Mouse (Mus musculus) lung, postnatal 25 days (tissue): ENCODE measurements around the gene Ptprn2.
A peak's percentile ranks its signal among the peaks of the same experiment; 100 is the strongest.

Source experiments
- DNase-seq: peaks from one replicate; pipeline ENCODE4 v3.0.0; 2022; ENCODE audit warnings: low spot score

Gene Ptprn2

GRCm38 (mm10) chr12:116646771-116647170, 161.3 kb downstream of the Ptprn2 start:
- no peak for DNase-seq

- DNase-seq = peak; percentile 19
Observed at GRCm38 (mm10) chr12:116648584-116649206, 163.2 kb downstream of the Ptprn2 start.

- DNase-seq = no peak
Observed at GRCm38 (mm10) chr12:116653684-116654083, 168.2 kb downstream of the Ptprn2 start.

- no peak for DNase-seq
Observed at GRCm38 (mm10) chr12:116660076-116660475, 174.6 kb downstream of the Ptprn2 start.

GRCm38 (mm10) chr12:116661018-116661417, 175.5 kb downstream of the Ptprn2 start:
- DNase-seq = no peak

GRCm38 (mm10) chr12:116677701-116678100, 192.2 kb downstream of the Ptprn2 start:
- no peak for DNase-seq

GRCm38 (mm10) chr12:116689832-116690231, 204.3 kb downstream of the Ptprn2 start:
- no peak for DNase-seq

GRCm38 (mm10) chr12:116709535-116709934, 224.0 kb downstream of the Ptprn2 start:
- DNase-seq = no peak

- DNase-seq = no peak
Observed at GRCm38 (mm10) chr12:116710716-116711115, 225.2 kb downstream of the Ptprn2 start.

- DNase-seq = no peak
Observed at GRCm38 (mm10) chr12:116711133-116711532, 225.6 kb downstream of the Ptprn2 start.

GRCm38 (mm10) chr12:116713096-116713495, 227.6 kb downstream of the Ptprn2 start:
- no peak for DNase-seq

- no peak for DNase-seq
Observed at GRCm38 (mm10) chr12:116721062-116721461, 235.5 kb downstream of the Ptprn2 start.

- no peak for DNase-seq
Observed at GRCm38 (mm10) chr12:116740141-116740540, 254.6 kb downstream of the Ptprn2 start.

GRCm38 (mm10) chr12:116741300-116741699, 255.8 kb downstream of the Ptprn2 start:
- DNase-seq = no peak

- DNase-seq = no peak
Observed at GRCm38 (mm10) chr12:116746401-116746800, 260.9 kb downstream of the Ptprn2 start.

- no peak for DNase-seq
Observed at GRCm38 (mm10) chr12:116752784-116753183, 267.3 kb downstream of the Ptprn2 start.

GRCm38 (mm10) chr12:116763961-116764360, 278.4 kb downstream of the Ptprn2 start:
- DNase-seq = no peak

- DNase-seq = no peak
Observed at GRCm38 (mm10) chr12:116770911-116771310, 285.4 kb downstream of the Ptprn2 start.

- DNase-seq = no peak
Observed at GRCm38 (mm10) chr12:116771493-116771892, 286.0 kb downstream of the Ptprn2 start.

GRCm38 (mm10) chr12:116772081-116772566, 286.6 kb downstream of the Ptprn2 start:
- peak; percentile 64 for DNase-seq

GRCm38 (mm10) chr12:116773344-116773743, 287.8 kb downstream of the Ptprn2 start:
- no peak for DNase-seq

GRCm38 (mm10) chr12:116776447-116776846, 290.9 kb downstream of the Ptprn2 start:
- peak; percentile 59 for DNase-seq

- DNase-seq = peak; percentile 81
Observed at GRCm38 (mm10) chr12:116778095-116779090, 292.9 kb downstream of the Ptprn2 start.
